Mouse (Mus musculus) small intestine, adult 2 months (tissue): Measurements from ENCODE around the gene Gna11.

Experiments used
- CTCF ChIP-seq: fragments of 200-500 bp; IDR thresholded peaks from 2 replicates; pipeline ENCODE4 v1.5.1; 2012; ENCODE audit warnings: low read depth, mild to moderate bottlenecking, control low read depth, inconsistent platforms, low read length, moderate library complexity, mixed read lengths; ENCODE audit not compliant: insufficient replicate concordance, insufficient read length; ENCODE audit errors: extremely low read depth
- POLR2A ChIP-seq: fragments of 200-500 bp; IDR thresholded peaks from 2 replicates; pipeline ENCODE4 v1.6.1; 2012; ENCODE audit warnings: low read depth, mild to moderate bottlenecking, control low read depth, inconsistent platforms, low read length, moderate library complexity

- TF ChIP-seq POLR2A, result no peak
- no peak for TF ChIP-seq CTCF
These were observed 19.8 kb downstream of the Gna11 start for GRCm38 (mm10) chr10:81525017-81525694.
